Mouse (Mus musculus) CH12.LX (cell line): ENCODE results near the gene Tnfaip2.

Experiments
- MEF2A ChIP-seq: IDR thresholded peaks from 2 replicates; pipeline ENCODE4 v1.6.1; 2014; ENCODE audit warnings: low read depth, mild to moderate bottlenecking, inconsistent platforms, low read length, improper control_type of control experiment, borderline replicate concordance
- MYC ChIP-seq: IDR thresholded peaks from 2 replicates; pipeline ENCODE4 v1.6.1; 2011; ENCODE audit warnings: low read depth, mild to moderate bottlenecking, improper control_type of control experiment, low read length

DNA sequence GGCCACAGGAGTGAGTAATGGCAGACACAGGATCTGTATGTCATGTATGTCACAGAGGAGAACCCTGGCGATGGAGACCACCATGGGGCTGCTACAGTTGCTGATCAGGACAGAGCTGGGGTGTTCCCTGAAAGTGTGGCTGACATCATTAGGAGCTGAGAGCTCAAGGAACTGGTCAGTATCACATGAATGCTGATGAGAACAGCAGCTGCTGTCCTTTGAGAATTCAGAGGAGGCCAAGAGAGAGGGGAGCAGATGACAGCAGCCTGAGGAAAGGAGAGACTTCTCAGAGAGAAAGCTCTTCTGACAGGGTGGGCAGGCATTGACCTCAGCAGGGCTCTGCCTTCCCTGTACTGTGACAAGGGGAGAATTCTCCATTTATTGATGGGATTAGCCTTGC, 15.5 kb downstream of the Tnfaip2 start:
- no peak for TF ChIP-seq MEF2A
- no peak for TF ChIP-seq MYC
